Mouse (Mus musculus) C2C12 (cell line): ENCODE data around the gene C9orf72.

Experiments used
- CEBPB ChIP-seq: IDR thresholded peaks from one replicate; pipeline ENCODE4 v1.6.1; 2011; ENCODE audit warnings: low read depth, mild to moderate bottlenecking, control low read depth, moderate library complexity
- CTCF ChIP-seq: IDR thresholded peaks from one replicate; pipeline ENCODE4 v1.5.1; 2011; ENCODE audit not compliant: control insufficient read depth, insufficient read depth, insufficient read length
- MAX ChIP-seq: IDR thresholded peaks from one replicate; pipeline ENCODE4 v1.6.1; 2011; ENCODE audit warnings: mild to moderate bottlenecking, control low read depth
- USF1 ChIP-seq: IDR thresholded peaks from one replicate; pipeline ENCODE4 v1.6.1; 2011; ENCODE audit warnings: low read depth, mild to moderate bottlenecking, control low read depth, moderate library complexity

GRCm38 (mm10) chr4:35157815-35158214 lies 68.2 kb downstream of the C9orf72 start:
- TF ChIP-seq CEBPB (no peak), CTCF (no peak), MAX (no peak), USF1 (no peak)
